Mouse (Mus musculus) megakaryocyte-erythroid progenitor cell, adult 5-6 weeks (primary cell): ENCODE measurements around the gene Ezr. TPM values are rescaled to one million over a fixed set of nuclear protein-coding genes. Genes with fewer than 3 reads are reported as not detected.

Experiments used
- ATAC-seq: replicated peaks from 2 replicates; pipeline ENCODE4 v1.8.0; 2016; ENCODE audit warnings: mild to moderate bottlenecking, inconsistent platforms; ENCODE audit not compliant: severe bottlenecking, poor library complexity, low FRiP score, low TSS enrichment
- total RNA-seq, 2 experiments: library from RNA; stranded (forward) in 1 of 2; stranded (reverse) in 1 of 2; fragments of 200-1000, 215-1000 nt in 1 of 2; fragments of >200 nt in 1 of 2; fragmentation: Nextera tagmentation in 1 of 2; gene quantifications; 2 replicates each; pipeline ENCODE4 v1.2.3; 2014 to 2017

Ezr gene
- total RNA-seq, 2 experiments from 2014 or later: 82.2 to 203 TPM

DNA sequence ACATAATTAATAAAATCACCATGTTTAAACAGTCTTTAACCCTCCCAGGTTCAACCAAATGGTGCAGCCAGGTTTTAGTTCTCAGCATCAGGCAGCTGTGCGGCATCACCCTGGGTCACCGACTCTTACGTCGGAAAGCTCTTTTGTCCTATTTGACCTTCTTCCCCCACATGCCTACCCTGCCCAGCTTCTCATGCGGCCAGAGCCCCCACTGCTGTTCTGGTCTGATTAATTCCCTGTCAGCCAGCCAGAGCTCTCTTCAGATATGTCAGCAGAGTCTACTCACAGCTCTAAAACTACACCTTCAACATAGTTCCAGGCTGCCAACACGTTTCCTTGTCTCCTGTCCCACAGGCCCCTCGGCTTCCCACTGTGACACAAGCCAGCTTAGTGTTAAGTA lies 35.1 kb downstream of the Ezr start:
- no peak for ATAC-seq

GRCm38 (mm10) chr17:6746452-6747231 lies 35.9 kb downstream of the Ezr start:
- no peak for ATAC-seq

DNA sequence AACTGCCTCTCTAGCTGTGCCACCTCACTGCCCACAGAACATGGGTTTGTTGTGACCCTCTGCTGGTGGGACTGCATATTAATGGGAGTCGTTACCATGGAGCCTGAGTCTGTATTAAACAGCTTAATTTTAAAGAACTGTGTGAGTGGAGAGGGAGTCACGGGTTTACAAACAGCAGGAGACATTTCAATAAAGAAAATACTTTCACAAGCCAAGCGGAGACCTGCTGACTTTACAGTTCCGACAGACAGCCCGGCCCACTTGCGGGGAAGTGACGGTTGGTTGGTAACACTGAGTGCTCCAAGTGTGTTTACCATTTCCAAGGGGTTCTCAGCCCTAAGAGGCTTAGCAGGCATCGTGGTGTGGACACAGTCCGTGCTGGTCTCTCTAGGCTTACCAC lies 36.6 kb downstream of the Ezr start:
- ATAC-seq: no peak

- ATAC-seq: no peak
These were observed 37.1 kb downstream of the Ezr start for GRCm38 (mm10) chr17:6745503-6745902.

GRCm38 (mm10) chr17:6744871-6745270 lies 37.7 kb downstream of the Ezr start:
- ATAC-seq: no peak

GRCm38 (mm10) chr17:6744366-6744765 lies 38.2 kb downstream of the Ezr start:
- no peak for ATAC-seq

DNA sequence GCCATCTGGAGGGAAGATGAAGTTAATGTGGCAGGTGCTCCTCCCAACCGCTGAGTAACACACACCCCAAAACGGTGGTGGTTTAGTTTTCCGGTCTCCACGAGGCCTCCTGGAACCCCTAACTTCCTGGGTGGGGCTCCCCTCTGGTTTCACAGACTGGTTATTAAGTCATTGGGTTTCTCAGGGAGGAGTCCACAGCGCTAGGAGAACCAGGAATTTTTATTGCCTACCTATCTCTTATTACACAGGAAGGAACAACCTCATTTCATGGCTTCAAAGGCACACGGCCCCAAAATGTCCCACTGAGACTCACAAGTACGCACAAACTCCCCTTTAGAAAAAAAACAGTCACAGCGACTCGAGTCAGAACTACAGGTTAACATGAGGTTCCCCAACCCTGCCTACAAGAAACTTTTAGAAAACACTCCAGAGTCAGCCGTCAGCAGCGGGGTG lies 38.8 kb downstream of the Ezr start:
- ATAC-seq: peak; percentile 28; the same call in 1 of the 2 replicates

DNA sequence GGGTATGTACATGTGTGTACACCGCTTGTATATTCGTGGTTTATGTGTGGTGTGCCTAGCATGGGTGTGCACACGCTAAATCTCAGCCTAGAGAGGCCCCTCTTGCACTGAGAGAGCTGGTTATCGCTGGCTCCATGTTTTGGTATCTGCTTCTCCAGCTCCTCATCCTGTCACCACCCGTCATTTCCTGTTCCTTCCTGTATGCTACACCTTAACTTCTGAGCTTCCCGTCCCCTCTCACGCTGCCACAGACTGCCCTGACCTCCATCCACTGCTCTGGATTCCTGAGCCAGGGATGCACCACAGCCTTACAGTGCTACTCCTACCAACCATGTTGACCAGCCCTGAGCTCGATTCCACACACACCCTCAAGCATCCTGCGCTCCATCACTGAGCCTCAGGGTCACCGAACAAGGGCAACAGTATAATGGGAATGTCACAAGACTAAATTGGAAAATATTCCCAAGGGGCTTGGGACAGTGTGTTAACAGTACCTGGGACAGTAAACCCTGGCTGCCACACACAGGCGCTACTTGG lies 39.5 kb downstream of the Ezr start:
- ATAC-seq: 0 out of 2 replicates have a peak, but pooled peaks have one; percentile 5

GRCm38 (mm10) chr17:6742083-6743038 lies 40.2 kb downstream of the Ezr start:
- no peak for ATAC-seq

GRCm38 (mm10) chr17:6741271-6741670 lies 41.3 kb downstream of the Ezr start:
- no peak for ATAC-seq

GRCm38 (mm10) chr17:6740331-6741170 lies 42.0 kb downstream of the Ezr start:
- no peak for ATAC-seq

DNA sequence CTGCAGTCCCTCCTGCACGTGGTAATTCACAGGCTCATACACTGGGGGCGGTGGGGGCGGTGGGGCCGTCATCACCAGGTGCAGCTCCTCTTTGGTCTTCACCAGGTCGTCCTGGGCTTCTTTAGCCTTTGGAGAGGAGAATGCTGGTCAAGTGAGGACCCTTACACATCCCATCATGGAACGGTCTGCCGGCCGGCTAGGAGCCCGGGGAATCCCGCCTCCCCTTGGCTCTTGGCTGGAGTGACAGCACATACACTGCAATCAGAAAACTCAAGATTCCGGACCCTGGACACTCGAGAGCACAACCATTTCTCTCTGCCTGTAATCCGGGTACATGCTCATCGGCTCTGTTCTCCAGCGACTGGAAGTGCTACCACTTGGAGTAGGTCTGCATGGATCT lies 42.8 kb downstream of the Ezr start:
- no peak for ATAC-seq

DNA sequence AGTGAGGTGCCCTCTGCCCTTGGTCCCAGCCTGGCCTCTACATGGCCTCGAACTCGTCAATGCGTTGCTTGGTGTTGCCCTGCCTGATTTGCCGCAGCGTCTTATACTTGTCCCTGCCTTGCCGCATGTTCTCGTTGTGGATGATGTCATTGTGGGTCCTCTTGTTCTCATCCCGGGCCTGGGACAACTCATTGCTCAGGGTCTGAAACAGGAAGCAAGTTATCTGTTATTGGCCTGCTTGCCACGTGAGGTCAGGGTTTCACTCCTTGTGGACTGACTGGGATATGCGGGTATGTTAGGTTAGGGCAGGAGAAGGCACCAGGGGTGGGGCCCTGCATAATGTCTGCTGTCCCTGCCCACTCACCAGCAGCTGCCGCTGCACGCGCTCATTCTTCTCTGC lies 43.3 kb downstream of the Ezr start:
- ATAC-seq: no peak

- ATAC-seq: no peak
These were observed 43.7 kb downstream of the Ezr start for GRCm38 (mm10) chr17:6738836-6739235.

GRCm38 (mm10) chr17:6737273-6737997 lies 45.1 kb downstream of the Ezr start:
- ATAC-seq: no peak

DNA sequence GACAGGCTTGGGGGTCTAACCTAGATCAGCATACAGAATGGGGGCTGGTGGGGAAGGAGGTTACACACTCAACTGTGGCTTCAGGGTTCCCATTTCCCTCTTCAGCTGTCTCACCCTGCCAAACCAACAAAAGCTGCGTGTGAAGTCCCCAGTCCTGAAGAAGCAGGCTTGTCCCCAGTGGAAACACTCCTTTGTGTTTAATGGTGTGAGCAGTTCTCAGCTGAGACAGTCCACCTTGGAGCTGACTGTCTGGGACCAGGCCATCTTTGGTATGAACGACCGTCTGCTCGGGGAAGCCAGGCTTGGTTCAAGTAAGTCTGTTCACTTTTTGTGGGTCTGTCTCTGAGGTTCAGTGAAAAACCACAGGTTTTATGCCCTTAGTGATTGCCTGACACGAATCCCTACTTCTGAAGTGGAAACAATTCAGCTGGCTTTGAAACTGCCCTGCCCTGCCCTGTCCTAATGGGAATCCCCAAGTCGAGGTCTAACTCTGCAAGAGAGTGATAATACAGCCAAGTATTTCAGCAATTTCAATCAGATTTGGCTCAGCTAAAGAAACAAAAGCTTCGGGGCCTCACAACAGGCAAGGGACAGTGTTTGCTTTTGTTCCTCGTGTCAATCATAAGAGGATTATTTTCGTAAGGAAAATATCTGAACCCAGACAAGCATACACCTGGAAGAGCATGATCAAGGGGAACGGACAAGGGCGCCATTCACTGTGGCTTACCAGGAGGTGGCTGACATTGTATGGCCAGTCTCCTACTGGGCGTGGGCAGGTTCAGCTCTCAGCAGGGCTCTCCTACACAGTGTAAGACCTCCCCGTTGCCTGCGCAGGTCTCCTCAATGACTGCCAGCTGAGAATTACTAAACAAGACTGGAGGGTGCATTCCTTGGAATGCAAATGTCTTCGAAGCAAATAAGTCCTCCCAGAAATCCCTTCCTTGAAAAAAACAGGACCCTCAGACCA lies 46.0 kb downstream of the Ezr start:
- 0 out of 2 replicates have a peak, but pooled peaks have one; percentile 17 for ATAC-seq

- ATAC-seq: no peak
These were observed 47.7 kb downstream of the Ezr start for GRCm38 (mm10) chr17:6734746-6735441.
